Mouse (Mus musculus) cortical plate, adult 2 months (tissue): ENCODE measurements at regions not wholly inside any gene's neighbourhood (a gene's known extent, or its start where the extent isn't known, plus 50 kb on each side); places are given as distances from the start of the nearest gene placed in this dataset.

Experiments
- CTCF ChIP-seq: fragments of 200-500 bp; IDR thresholded peaks from 2 replicates; pipeline ENCODE4 v1.5.1; 2011; ENCODE audit warnings: mild to moderate bottlenecking, control low read depth, low read length; ENCODE audit not compliant: insufficient read depth; ENCODE audit errors: extremely low read depth
- POLR2A ChIP-seq: fragments of 200-500 bp; IDR thresholded peaks from 2 replicates; pipeline ENCODE4 v1.6.1; 2011; ENCODE audit warnings: mild to moderate bottlenecking, low read length, control low read depth; ENCODE audit not compliant: insufficient read depth; ENCODE audit errors: extremely low read depth

DNA sequence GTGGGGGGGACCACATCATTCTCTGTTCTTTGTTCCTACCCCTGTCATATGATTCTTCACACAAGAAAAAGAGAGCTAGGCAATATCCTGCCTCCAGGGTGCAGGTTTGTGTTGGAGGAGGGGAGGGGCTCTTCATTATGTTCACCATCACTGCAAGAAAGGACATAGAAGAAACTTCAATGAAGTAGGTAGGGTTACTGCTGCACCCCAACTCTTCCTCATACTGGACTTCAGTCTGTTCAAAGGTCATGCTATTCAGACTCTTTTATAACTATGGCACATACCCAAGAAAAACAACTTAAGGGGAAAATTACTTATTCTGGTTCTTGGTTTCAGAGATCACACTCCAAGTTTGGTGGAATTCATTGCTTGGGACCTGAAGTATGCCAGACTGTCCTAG, 243.7 kb downstream of the Parp8 start:
- TF ChIP-seq POLR2A (no peak), CTCF (no peak)
